Mouse (Mus musculus) hindbrain, embryonic 13.5 days (tissue): Measurements from ENCODE around the gene Gins2. TPM values are rescaled to one million over a fixed set of nuclear protein-coding genes. Genes with fewer than 3 reads are reported as not detected.
A peak's percentile ranks its signal among the peaks of the same experiment; 100 is the strongest.

Experiments
- ATAC-seq: fragments of 200-750 bp; cut with Nextera tagmentation; 2 replicates; pipeline ENCODE4 v1.8.0; 2017; ENCODE audit warnings: moderate TSS enrichment; ENCODE audit not compliant: low FRiP score
- H3K27ac ChIP-seq: fragments of 300-500 bp; sonication (generic); 2 replicates; pipeline ENCODE4 v1.5.1; 2015; ENCODE audit warnings: inconsistent platforms, mild to moderate bottlenecking, moderate library complexity
- H3K27me3 ChIP-seq: fragments of 300-500 bp; sonication (generic); 2 replicates; pipeline ENCODE4 v1.6.1; 2015; ENCODE audit warnings: mild to moderate bottlenecking, inconsistent platforms
- H3K36me3 ChIP-seq: fragments of 300-500 bp; sonication (generic); 2 replicates; pipeline ENCODE4 v1.6.1; 2015; ENCODE audit warnings: mild to moderate bottlenecking, inconsistent platforms
- H3K4me1 ChIP-seq: fragments of 300-500 bp; sonication (generic); replicated peaks from 2 replicates; pipeline ENCODE4 v1.6.1; 2015; ENCODE audit warnings: inconsistent platforms
- H3K4me2 ChIP-seq: fragments of 300-500 bp; sonication (generic); 2 replicates; pipeline ENCODE4 v1.6.1; 2015; ENCODE audit warnings: inconsistent platforms, mild to moderate bottlenecking, moderate library complexity
- H3K4me3 ChIP-seq: fragments of 300-500 bp; sonication (generic); 2 replicates; pipeline ENCODE4 v1.5.1; 2015; ENCODE audit warnings: mild to moderate bottlenecking, inconsistent platforms
- H3K9ac ChIP-seq: fragments of 300-500 bp; sonication (generic); 2 replicates; pipeline ENCODE4 v1.6.1; 2015; ENCODE audit warnings: mild to moderate bottlenecking, inconsistent platforms
- H3K9me3 ChIP-seq: fragments of 300-500 bp; sonication (generic); 2 replicates; pipeline ENCODE4 v1.6.1; 2016; ENCODE audit warnings: inconsistent platforms
- WGBS: fragments of 180-500 bp; shearing (Covaris S2); methylation state at CpG from one replicate; pipeline ENCODE4 v1.1.7; 2015; 5-methylcytosine and 5-hydroxymethylcytosine counted together
- polyA plus RNA-seq: library from polyadenylated mRNA; unstranded; fragments of >200 nt; fragmentation: Nextera tagmentation; extraction: Ambion mirVana; gene quantifications from 2 replicates; pipeline ENCODE4 v1.2.1, GENCODE M21; 2015

Gins2 gene
- polyA plus RNA-seq, result 23.1 and 24.5 TPM in 2 replicates

GRCm38 (mm10) chr8:120588908-120589771 lies at the start of gene Gins2:
Gene Gins2 (minus strand): TSS chr8:120589304.
- H3K27me3 ChIP-seq, result no peaks in the 10 kb centered on the region
- under 1% methylated on average over 67 of the region's 67 CpGs for WGBS
- peak within 1 kb of the TSS; percentile 53 for H3K27ac ChIP-seq
- peaks cover 26% of the 10 kb centered on the region for H3K4me1 ChIP-seq
- H3K9ac ChIP-seq, result peak within 1 kb of the TSS; percentile 73
- peak within 1 kb of the TSS; percentile 93 for H3K4me2 ChIP-seq
- ATAC-seq, result peak; percentile 99
- H3K9me3 ChIP-seq, result no peaks in the 10 kb centered on the region
- H3K36me3 ChIP-seq, result no peaks in the 10 kb centered on the region
- peak within 1 kb of the TSS; percentile 56 for H3K4me3 ChIP-seq

DNA sequence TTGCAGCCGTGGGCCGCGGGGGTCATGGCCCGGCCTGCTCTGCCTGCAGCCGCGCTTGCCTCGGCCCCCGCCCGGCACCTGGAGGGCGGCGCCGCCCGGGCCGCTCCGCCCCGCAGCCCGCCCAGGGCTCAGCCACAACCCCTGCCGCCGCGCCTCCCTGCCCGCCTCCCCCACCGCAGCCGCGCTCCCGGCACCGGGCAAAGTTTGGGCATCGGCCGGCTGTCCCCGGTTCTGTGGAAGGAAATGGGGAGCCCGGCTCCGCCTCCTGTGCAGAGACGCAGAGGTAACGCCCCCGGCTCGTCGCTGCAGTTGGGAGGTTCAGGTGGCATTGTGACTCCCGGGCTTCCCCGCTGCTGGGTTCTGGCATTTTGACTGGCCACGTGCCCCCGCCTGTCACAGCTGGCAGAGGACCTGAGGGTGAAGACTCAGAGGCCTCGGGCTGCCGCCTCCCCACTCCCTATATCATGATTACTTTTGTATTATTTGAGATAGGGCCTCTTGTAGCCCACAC lies 45.3 kb upstream of the Gins2 start:
- Histone ChIP-seq H3K27ac (no peak overlapping the region), H3K4me2 (peak overlapping the region; percentile 98), H3K4me3 (peak overlapping the region; percentile 64), H3K27me3 (peaks cover 52% of the 10 kb centered on the region), H3K9ac (peak overlapping the region; percentile 86), H3K9me3 (no peaks in the 10 kb centered on the region), H3K4me1 (peaks cover 20% of the 10 kb centered on the region), H3K36me3 (no peaks in the 10 kb centered on the region)
- 1% methylated on average over 32 of the region's 42 CpGs for WGBS
- no peak; the same call in 1 of the 2 replicates for ATAC-seq

- H3K4me1 ChIP-seq, result peaks cover 20% of the 10 kb centered on the region
- H3K9ac ChIP-seq, result peak overlapping the region; percentile 86
- no peaks in the 10 kb centered on the region for H3K9me3 ChIP-seq
- ATAC-seq, result peak; percentile 53
- no peak overlapping the region for H3K27ac ChIP-seq
- no peaks in the 10 kb centered on the region for H3K36me3 ChIP-seq
- WGBS, result 1% methylated on average over 44 of the region's 44 CpGs
- H3K4me3 ChIP-seq, result peak overlapping the region; percentile 64
- peak overlapping the region; percentile 98 for H3K4me2 ChIP-seq
- peaks cover 52% of the 10 kb centered on the region for H3K27me3 ChIP-seq
Observed at GRCm38 (mm10) chr8:120633665-120634271, 44.7 kb upstream of the Gins2 start.

DNA sequence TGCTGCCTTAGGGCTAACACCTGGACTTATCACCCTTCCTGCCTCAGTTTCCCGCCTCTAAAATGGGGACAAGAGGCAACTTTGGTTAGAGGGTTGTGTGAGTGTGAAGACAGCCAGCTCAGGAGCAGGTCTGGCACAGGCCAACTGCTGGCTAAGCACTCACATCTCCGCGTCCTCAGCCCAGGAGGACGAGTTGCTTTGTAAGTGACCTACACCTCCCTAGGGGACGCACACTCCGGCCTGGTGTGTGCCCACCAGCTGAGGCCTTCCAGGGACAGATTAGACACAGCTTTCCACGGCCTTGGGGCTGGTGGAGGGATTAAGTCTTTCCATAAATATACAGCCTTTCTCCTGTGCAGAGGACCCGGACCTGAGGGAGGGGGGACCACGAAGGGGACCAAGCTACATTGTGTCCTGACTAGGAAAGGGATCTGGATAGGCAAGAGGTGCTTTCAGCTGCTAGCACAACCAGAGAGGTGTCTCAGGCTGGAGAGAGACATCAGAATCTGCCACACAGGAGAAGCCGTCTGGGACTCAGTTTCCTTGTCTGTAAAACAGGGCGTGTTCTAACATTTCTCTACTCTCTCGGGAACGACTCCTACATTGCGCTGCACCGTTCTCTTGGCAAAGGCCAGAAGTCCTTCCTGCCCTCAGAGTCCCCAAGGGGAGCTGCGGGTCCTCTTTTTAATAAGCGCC lies 44.0 kb upstream of the Gins2 start:
- ATAC-seq, result no peak
- Histone ChIP-seq H3K36me3 (no peaks in the 10 kb centered on the region), H3K9me3 (no peaks in the 10 kb centered on the region), H3K27me3 (peaks cover 52% of the 10 kb centered on the region), H3K4me2 (peak overlapping the region; percentile 98), H3K4me1 (peaks cover 20% of the 10 kb centered on the region), H3K27ac (no peak overlapping the region), H3K9ac (peak overlapping the region; percentile 86), H3K4me3 (peak overlapping the region; percentile 64)
- 23% methylated on average over 17 of the region's 17 CpGs for WGBS

- no peaks in the 10 kb centered on the region for H3K36me3 ChIP-seq
- H3K4me1 ChIP-seq, result peaks cover 20% of the 10 kb centered on the region
- peaks cover 52% of the 10 kb centered on the region for H3K27me3 ChIP-seq
- ATAC-seq, result no peak
- no peak overlapping the region for H3K4me2 ChIP-seq
- H3K27ac ChIP-seq, result no peak overlapping the region
- no peak overlapping the region for H3K4me3 ChIP-seq
- WGBS, result 80% methylated on average over 21 of the region's 21 CpGs
- no peaks in the 10 kb centered on the region for H3K9me3 ChIP-seq
- H3K9ac ChIP-seq, result no peak overlapping the region
Observed at GRCm38 (mm10) chr8:120631441-120632375, 42.6 kb upstream of the Gins2 start.

DNA sequence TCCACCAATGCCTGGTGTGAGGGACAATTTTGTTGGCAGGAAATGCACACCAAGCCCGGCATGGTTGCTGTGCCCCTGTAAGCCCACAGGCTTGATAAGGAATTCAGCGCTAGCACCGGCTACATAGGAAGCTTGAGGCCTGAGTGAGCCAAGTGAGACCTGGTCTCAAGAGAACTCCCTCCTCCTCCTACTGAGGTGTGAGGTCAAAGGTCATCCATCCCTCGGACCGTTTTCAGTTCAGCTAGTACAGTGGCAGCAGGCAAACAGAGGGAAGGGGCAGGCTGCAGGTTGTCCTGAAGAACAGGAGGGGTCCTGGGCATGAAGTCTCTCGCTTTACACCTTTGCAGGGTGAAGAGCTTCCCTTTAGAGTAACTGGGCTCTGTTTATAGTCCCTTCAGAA lies 41.7 kb upstream of the Gins2 start:
- Histone ChIP-seq H3K4me2 (no peak overlapping the region), H3K4me1 (peaks cover 20% of the 10 kb centered on the region), H3K9ac (no peak overlapping the region), H3K4me3 (no peak overlapping the region), H3K36me3 (no peaks in the 10 kb centered on the region), H3K9me3 (no peaks in the 10 kb centered on the region), H3K27me3 (peaks cover 47% of the 10 kb centered on the region), H3K27ac (no peak overlapping the region)
- no peak for ATAC-seq
- WGBS, result 55% methylated on average over 6 of the region's 6 CpGs

- H3K27ac ChIP-seq, result no peak overlapping the region
- WGBS, result 45% methylated on average over 5 of the region's 5 CpGs
- peaks cover 20% of the 10 kb centered on the region for H3K4me1 ChIP-seq
- H3K4me2 ChIP-seq, result no peak overlapping the region
- H3K27me3 ChIP-seq, result peaks cover 39% of the 10 kb centered on the region
- H3K9me3 ChIP-seq, result no peaks in the 10 kb centered on the region
- ATAC-seq, result no peak
- no peak overlapping the region for H3K9ac ChIP-seq
- no peaks in the 10 kb centered on the region for H3K36me3 ChIP-seq
- H3K4me3 ChIP-seq, result no peak overlapping the region
Observed at GRCm38 (mm10) chr8:120630031-120630430, 40.9 kb upstream of the Gins2 start.

GRCm38 (mm10) chr8:120627298-120627697 lies 38.2 kb upstream of the Gins2 start:
- peaks cover 12% of the 10 kb centered on the region; the same call in 1 of the 2 replicates for H3K27me3 ChIP-seq
- no peak overlapping the region for H3K27ac ChIP-seq
- H3K4me1 ChIP-seq, result no peaks in the 10 kb centered on the region
- H3K4me2 ChIP-seq, result no peak overlapping the region
- no peaks in the 10 kb centered on the region for H3K9me3 ChIP-seq
- no peak overlapping the region for H3K9ac ChIP-seq
- 79% methylated on average over 5 of the region's 5 CpGs for WGBS
- ATAC-seq, result no peak
- H3K4me3 ChIP-seq, result no peak overlapping the region
- H3K36me3 ChIP-seq, result no peaks in the 10 kb centered on the region

GRCm38 (mm10) chr8:120626461-120626860 lies 37.4 kb upstream of the Gins2 start:
- WGBS, result 69% methylated on average over 10 of the region's 11 CpGs
- H3K4me3 ChIP-seq, result no peak overlapping the region
- no peak for ATAC-seq
- no peaks in the 10 kb centered on the region for H3K9me3 ChIP-seq
- H3K4me2 ChIP-seq, result no peak overlapping the region
- H3K27me3 ChIP-seq, result 0 out of 2 replicates have a peak, but pooled peaks cover 6% of the 10 kb centered on the region
- H3K36me3 ChIP-seq, result no peaks in the 10 kb centered on the region
- H3K27ac ChIP-seq, result no peak overlapping the region
- peaks cover 8% of the 10 kb centered on the region for H3K4me1 ChIP-seq
- H3K9ac ChIP-seq, result no peak overlapping the region

GRCm38 (mm10) chr8:120623608-120624007 lies 34.5 kb upstream of the Gins2 start:
- Histone ChIP-seq H3K4me1 (peaks cover 14% of the 10 kb centered on the region), H3K4me2 (no peak overlapping the region), H3K9ac (no peak overlapping the region), H3K27me3 (no peaks in the 10 kb centered on the region), H3K27ac (no peak overlapping the region), H3K9me3 (no peaks in the 10 kb centered on the region), H3K4me3 (no peak overlapping the region), H3K36me3 (no peaks in the 10 kb centered on the region)
- 40% methylated on average over 2 of the region's 2 CpGs for WGBS
- no peak for ATAC-seq

GRCm38 (mm10) chr8:120622161-120622560 lies 33.1 kb upstream of the Gins2 start:
- 73% methylated on average over 14 of the region's 14 CpGs for WGBS
- Histone ChIP-seq H3K27me3 (no peaks in the 10 kb centered on the region), H3K9me3 (no peaks in the 10 kb centered on the region), H3K4me2 (no peak overlapping the region), H3K36me3 (no peaks in the 10 kb centered on the region), H3K4me3 (no peak overlapping the region), H3K9ac (no peak overlapping the region), H3K4me1 (peaks cover 27% of the 10 kb centered on the region), H3K27ac (no peak overlapping the region)
- no peak for ATAC-seq
